ENCODE assay signal across 8 mouse cellular contexts in the genomic region with DNA sequence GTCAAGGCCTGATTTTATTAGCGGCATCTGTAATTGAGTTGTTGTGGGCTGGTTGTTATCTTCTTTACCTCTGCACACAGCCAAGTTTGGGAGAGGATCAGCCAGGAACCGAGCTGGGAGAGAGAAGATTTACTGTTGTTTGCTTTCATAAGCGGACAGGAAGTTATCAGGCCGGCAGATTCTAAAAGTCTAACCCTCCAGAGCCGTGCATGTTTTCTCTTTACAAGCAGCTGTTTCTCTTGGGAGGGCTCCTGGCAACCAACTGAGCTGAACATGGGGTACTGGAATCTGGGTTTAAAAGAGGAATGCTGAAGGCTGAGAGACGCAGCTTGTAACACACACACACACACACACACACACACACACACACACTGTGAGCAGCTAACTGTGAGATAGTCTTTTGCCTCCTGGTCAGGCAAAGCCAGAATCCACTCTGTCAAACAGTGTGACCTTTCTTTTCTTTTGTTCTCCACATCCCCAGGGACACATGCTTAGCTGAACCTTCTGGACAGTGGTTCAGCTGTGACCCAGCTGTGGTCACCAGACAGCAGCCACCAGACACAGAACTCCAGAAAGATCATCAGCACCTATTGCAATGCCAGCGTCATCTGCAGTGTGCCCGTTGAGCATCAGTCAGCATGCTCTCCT.
A peak's percentile ranks its signal among the peaks of the same experiment; 100 is the strongest.
DNase-seq lines count a peak whose midpoint lies in the region; ATAC-seq and TF ChIP-seq lines count a peak whose summit lies in the region.

No protein-coding gene starts in this region.

- H3K9me3 ChIP-seq in hindbrain, postnatal 0 days (ENCODE audit: low read length), result no peaks in the 10 kb centered on the region
- no peaks in the 10 kb centered on the region for H3K9me3 ChIP-seq in lung, embryonic 15.5 days
- H3K9me3 ChIP-seq in stomach, embryonic 14.5 days (ENCODE audit: control insufficient read depth, low read depth, low read length), result no peaks in the 10 kb centered on the region

- no peaks in the 10 kb centered on the region for H3K27me3 ChIP-seq in hindbrain, postnatal 0 days (ENCODE audit: insufficient read depth, low read length)
- no peaks in the 10 kb centered on the region for H3K27me3 ChIP-seq in lung, embryonic 15.5 days
- no peaks in the 10 kb centered on the region for H3K27me3 ChIP-seq in stomach, embryonic 14.5 days (ENCODE audit: control insufficient read depth, insufficient read depth, low read length)

- peak; percentile 24 for DNase-seq in layer of hippocampus, adult 11-12 months (ENCODE audit: low spot score)
- DNase-seq in layer of hippocampus, postnatal 36 days, result no peak
- peak; percentile 38 for DNase-seq in gastrocnemius, postnatal 10 days
- peak; percentile 45 for DNase-seq in hindbrain, postnatal 0 days (ENCODE audit: low spot score)
- DNase-seq in cerebellum, adult 9-11 months, result no peak

- 0 out of 2 replicates have a peak overlapping the region, but pooled peaks have one; percentile 26 for H3K27ac ChIP-seq in hindbrain, postnatal 0 days
- H3K27ac ChIP-seq in lung, embryonic 15.5 days, result peak overlapping the region; percentile 62
- peak overlapping the region; percentile 36; the same call in 1 of the 2 replicates for H3K27ac ChIP-seq in stomach, embryonic 14.5 days (ENCODE audit: low read length)

- H3K4me3 ChIP-seq in hindbrain, postnatal 0 days (ENCODE audit: low read length), result no peak overlapping the region
- no peak overlapping the region for H3K4me3 ChIP-seq in lung, embryonic 15.5 days
- H3K4me3 ChIP-seq in stomach, embryonic 14.5 days (ENCODE audit: low read depth, low read length), result no peak overlapping the region

- H3K4me1 ChIP-seq in hindbrain, postnatal 0 days (ENCODE audit: insufficient read depth, low read length), result peaks cover 8% of the 10 kb centered on the region
- peaks cover 21% of the 10 kb centered on the region for H3K4me1 ChIP-seq in lung, embryonic 15.5 days
- peaks cover 12% of the 10 kb centered on the region; the same call in 1 of the 2 replicates for H3K4me1 ChIP-seq in stomach, embryonic 14.5 days (ENCODE audit: control insufficient read depth, insufficient read depth, low read length)

- H3K9ac ChIP-seq in hindbrain, postnatal 0 days (replicated peaks; ENCODE audit: low read length), result no peak overlapping the region
- no peak overlapping the region; the same call in 1 of the 2 replicates for H3K9ac ChIP-seq in lung, embryonic 15.5 days
- H3K9ac ChIP-seq in stomach, embryonic 14.5 days (replicated peaks; ENCODE audit: low read depth, low read length), result no peak overlapping the region

- TF ChIP-seq CTCF in hindbrain, postnatal 0 days (IDR thresholded peaks at IDR 0.05; ENCODE audit: low read depth), result no peak

- 32% methylated on average over 8 of the region's 8 CpGs for WGBS in hindbrain, postnatal 0 days
- 22% methylated on average over 8 of the region's 8 CpGs for WGBS in lung, embryonic 15.5 days
- WGBS in stomach, embryonic 14.5 days, result 31% methylated on average over 8 of the region's 8 CpGs

- H3K36me3 ChIP-seq in hindbrain, postnatal 0 days (ENCODE audit: insufficient read depth, low read length), result no peaks in the 10 kb centered on the region
- no peaks in the 10 kb centered on the region for H3K36me3 ChIP-seq in lung, embryonic 15.5 days
- H3K36me3 ChIP-seq in stomach, embryonic 14.5 days (ENCODE audit: control insufficient read depth, insufficient read depth, low read length), result no peaks in the 10 kb centered on the region

- ATAC-seq in hindbrain, postnatal 0 days, result peak; percentile 34; the same call in 1 of the 2 replicates
- ATAC-seq in lung, embryonic 15.5 days (ENCODE audit: borderline replicate concordance, extremely low read depth, low FRiP score, low TSS enrichment), result peak; percentile 66; the same call in 1 of the 2 replicates
- peak; percentile 66; the same call in 1 of the 2 replicates for ATAC-seq in stomach, embryonic 14.5 days (ENCODE audit: insufficient number of reproducible peaks, insufficient read depth, low FRiP score, low read depth)
- ATAC-seq in megakaryocyte progenitor cell, adult 5-6 weeks (replicated peaks; ENCODE audit: poor library complexity), result no peak

- no peak overlapping the region for H3K4me2 ChIP-seq in hindbrain, postnatal 0 days (ENCODE audit: low read depth, low read length)
- H3K4me2 ChIP-seq in lung, embryonic 15.5 days, result 0 out of 2 replicates have a peak overlapping the region, but pooled peaks have one; percentile 8
- H3K4me2 ChIP-seq in stomach, embryonic 14.5 days (replicated peaks; ENCODE audit: low read depth, low read length), result no peak overlapping the region

Comparison
In these comparisons a context has a peak if more than half of its experiments do, and no peak if none do; other contexts are left out.
1. DNase-seq: peak in layer of hippocampus, adult 11-12 months (single experiment), gastrocnemius, postnatal 10 days (single experiment) and hindbrain, postnatal 0 days (single experiment); none in layer of hippocampus, postnatal 36 days (0 of 2) and cerebellum, adult 9-11 months (single experiment).
2. Peak in every context shown above with its lines, with median percentiles within 50 percentile points of each other: H3K27ac ChIP-seq.